Mouse (Mus musculus) lung, postnatal 0 days (tissue): ENCODE data around the gene Slc13a2.

ENCODE experiments used
- CTCF ChIP-seq: IDR thresholded peaks from 2 replicates; pipeline ENCODE4 v1.5.1; 2016; ENCODE audit warnings: antibody characterized with exemption, mild to moderate bottlenecking
- EP300 ChIP-seq: IDR thresholded peaks from 2 replicates; pipeline ENCODE4 v1.6.1; 2016; ENCODE audit warnings: antibody characterized with exemption, mild to moderate bottlenecking, control low read depth

DNA sequence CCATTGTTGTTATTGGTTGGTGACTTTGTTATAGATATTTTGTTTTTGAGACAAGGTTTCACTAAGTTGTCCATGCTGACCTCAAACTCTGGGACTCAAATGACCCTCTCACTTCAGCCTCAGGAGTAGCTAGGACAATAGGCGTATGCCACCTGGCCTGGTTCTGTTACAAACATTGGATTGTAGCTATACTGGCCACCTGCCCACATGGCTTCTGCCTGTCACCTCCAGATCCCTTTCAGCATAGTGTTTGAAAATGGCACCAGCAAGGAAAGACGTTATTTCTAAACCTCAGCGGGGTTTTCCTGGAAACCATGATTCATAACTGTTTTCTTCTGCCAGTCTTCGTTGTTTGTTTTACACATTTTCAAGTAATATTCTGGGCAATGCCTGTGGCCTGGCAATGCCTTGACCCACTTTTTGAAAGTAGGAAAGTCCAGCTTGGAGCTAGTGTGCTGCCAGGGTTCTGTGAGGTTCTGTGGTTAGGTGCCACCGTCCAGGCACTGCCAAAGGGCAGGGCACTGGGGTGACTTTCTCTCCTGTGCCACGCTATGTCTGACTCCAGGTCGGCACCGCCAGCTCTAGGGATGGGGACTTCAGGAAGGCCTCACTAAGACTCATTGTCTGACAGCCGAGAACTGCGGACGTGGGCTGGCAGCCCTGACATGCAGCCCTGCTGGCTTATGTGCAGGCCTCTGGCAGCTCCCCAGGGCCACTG is 10.3 kb downstream of the Slc13a2 start:
- TF ChIP-seq CTCF: no peak
- no peak for TF ChIP-seq EP300
